ENCODE assay signal across 14 mouse cellular contexts in genomic region chr10:93915531-93916275, GRCm38 (mm10). TPM values are rescaled to one million over a fixed set of nuclear protein-coding genes. Genes with fewer than 3 reads are reported as not detected.
A peak's percentile ranks its signal among the peaks of the same experiment; 100 is the strongest.
DNase-seq lines count a peak whose midpoint lies in the region; ATAC-seq and TF ChIP-seq lines count a peak whose summit lies in the region.
"Had no signal": no experiment of that assay in that cellular context is flagged by ENCODE, and none has a peak within 500 bp of the region (broad histone marks: within the 10 kb centered on the region; RNA-seq: fewer than 3 reads in every experiment).

No protein-coding gene starts in this region.

- H3K9ac ChIP-seq in hindbrain, embryonic 16.5 days (ENCODE audit: low read depth, low read length): no peak overlapping the region
- no peak overlapping the region for H3K9ac ChIP-seq in hindbrain, embryonic 14.5 days
- H3K9ac ChIP-seq in forebrain, embryonic 13.5 days: 0 out of 2 replicates have a peak overlapping the region, but pooled peaks have one; percentile 37
- H3K9ac ChIP-seq: liver, embryonic 13.5 days; midbrain, embryonic 12.5 days had no signal

- WGBS in hindbrain, embryonic 16.5 days: 39% methylated on average over 11 of the region's 11 CpGs
- 41% methylated on average over 11 of the region's 11 CpGs for WGBS in hindbrain, embryonic 14.5 days
- WGBS in forebrain, embryonic 13.5 days: 15% methylated on average over 11 of the region's 11 CpGs
- 15% methylated on average over 11 of the region's 11 CpGs for WGBS in thymus, adult 2 months

- TF ChIP-seq CTCF in thymus, adult 2 months (IDR thresholded peaks at IDR 0.05; ENCODE audit: borderline replicate concordance, control insufficient read depth, extremely low read depth, insufficient read depth, low read length, poor library complexity): no peak

- no peak overlapping the region; the same call in 1 of the 2 replicates for H3K27ac ChIP-seq in hindbrain, embryonic 16.5 days (ENCODE audit: low read depth, low read length)
- no peak overlapping the region for H3K27ac ChIP-seq in hindbrain, embryonic 14.5 days
- H3K27ac ChIP-seq in forebrain, embryonic 13.5 days: 0 out of 2 replicates have a peak overlapping the region, but pooled peaks have one; percentile 14
- peak overlapping the region; percentile 79 for H3K27ac ChIP-seq in thymus, adult 2 months (ENCODE audit: control insufficient read depth, insufficient read depth, low read length)
- H3K27ac ChIP-seq: heart, adult 2 months; liver, embryonic 13.5 days; midbrain, embryonic 12.5 days had no signal

- intact Hi-C loops in left cerebral cortex, postnatal 14 days (cut with DNase I): no loop called here

- no peaks in the 10 kb centered on the region for H3K4me1 ChIP-seq in hindbrain, embryonic 16.5 days (ENCODE audit: control insufficient read depth, insufficient read depth, low read depth, low read length)
- 0 out of 2 replicates have a peak, but pooled peaks cover 6% of the 10 kb centered on the region for H3K4me1 ChIP-seq in hindbrain, embryonic 14.5 days (replicated peaks; ENCODE audit: control insufficient read depth, insufficient read depth, low read length)
- peaks cover 21% of the 10 kb centered on the region for H3K4me1 ChIP-seq in forebrain, embryonic 13.5 days
- H3K4me1 ChIP-seq in thymus, adult 2 months (replicated peaks; ENCODE audit: control insufficient read depth, insufficient read depth, low read length): peaks cover 26% of the 10 kb centered on the region

- TF ChIP-seq POLR2A in thymus, adult 2 months (IDR thresholded peaks at IDR 0.05; ENCODE audit: control insufficient read depth, extremely low read depth, insufficient read depth, low read length, poor library complexity): no peak

- no peak for ATAC-seq in hindbrain, embryonic 16.5 days
- no peak for ATAC-seq in hindbrain, embryonic 14.5 days (ENCODE audit: low FRiP score)
- no peak for ATAC-seq in forebrain, embryonic 13.5 days

- no peak for DNase-seq in hindbrain, embryonic 14.5 days (ENCODE audit: low spot score)
- DNase-seq in ES-CJ7 (ENCODE audit: low read depth, low spot score): peak; percentile 7
- peak; percentile 32 for DNase-seq in thymus, adult 2 months
- no peak for DNase-seq in spleen, postnatal 4 days (ENCODE audit: low spot score in 2 of 2)
- DNase-seq in left cerebral cortex, postnatal 14 days (ENCODE audit: low spot score in 2 of 2): no peak
- DNase-seq in lung, postnatal 25 days (ENCODE audit: low spot score): no peak
- DNase-seq: cerebellum, postnatal 14 days; heart, adult 2 months; kidney, adult 11 months; layer of hippocampus, adult 9-11 months; liver, embryonic 13.5 days had no signal

- H3K36me3 ChIP-seq in hindbrain, embryonic 16.5 days (ENCODE audit: control insufficient read depth, insufficient read depth, low read length): no peaks in the 10 kb centered on the region
- H3K36me3 ChIP-seq in hindbrain, embryonic 14.5 days (replicated peaks; ENCODE audit: control insufficient read depth, insufficient read depth): no peaks in the 10 kb centered on the region
- H3K36me3 ChIP-seq in forebrain, embryonic 13.5 days (ENCODE audit: poor library complexity, severe bottlenecking): no peaks in the 10 kb centered on the region
- H3K36me3 ChIP-seq in thymus, adult 2 months (ENCODE audit: control insufficient read depth, insufficient read depth, low read length): no peaks in the 10 kb centered on the region
- H3K36me3 ChIP-seq: liver, embryonic 13.5 days; midbrain, embryonic 12.5 days had no signal

- no peaks in the 10 kb centered on the region for H3K9me3 ChIP-seq in hindbrain, embryonic 16.5 days (ENCODE audit: control insufficient read depth, low read length)
- no peaks in the 10 kb centered on the region for H3K9me3 ChIP-seq in hindbrain, embryonic 14.5 days (ENCODE audit: control insufficient read depth, low read length)
- no peaks in the 10 kb centered on the region for H3K9me3 ChIP-seq in forebrain, embryonic 13.5 days (replicated peaks)
- H3K9me3 ChIP-seq: liver, embryonic 13.5 days; midbrain, embryonic 12.5 days had no signal

- H3K4me3 ChIP-seq in hindbrain, embryonic 16.5 days (ENCODE audit: low read length): no peak overlapping the region
- no peak overlapping the region for H3K4me3 ChIP-seq in hindbrain, embryonic 14.5 days (replicated peaks; ENCODE audit: low read length)
- peak overlapping the region; percentile 17 for H3K4me3 ChIP-seq in forebrain, embryonic 13.5 days
- H3K4me3 ChIP-seq in thymus, adult 2 months (ENCODE audit: control insufficient read depth, insufficient read depth, low read length): 0 out of 2 replicates have a peak overlapping the region, but pooled peaks have one; percentile 0
- H3K4me3 ChIP-seq: heart, adult 2 months; liver, embryonic 13.5 days; midbrain, embryonic 12.5 days had no signal

- H3K4me2 ChIP-seq in hindbrain, embryonic 16.5 days (ENCODE audit: low read length): peak overlapping the region; percentile 2; the same call in 1 of the 2 replicates
- H3K4me2 ChIP-seq in hindbrain, embryonic 14.5 days (replicated peaks): no peak overlapping the region
- H3K4me2 ChIP-seq in forebrain, embryonic 13.5 days: peak overlapping the region; percentile 48
- H3K4me2 ChIP-seq: liver, embryonic 13.5 days; midbrain, embryonic 12.5 days had no signal

- no peaks in the 10 kb centered on the region for H3K27me3 ChIP-seq in hindbrain, embryonic 16.5 days (replicated peaks; ENCODE audit: control insufficient read depth, insufficient read depth, low read length)
- no peaks in the 10 kb centered on the region for H3K27me3 ChIP-seq in hindbrain, embryonic 14.5 days (ENCODE audit: control insufficient read depth, insufficient read depth, low read length)
- no peaks in the 10 kb centered on the region for H3K27me3 ChIP-seq in forebrain, embryonic 13.5 days
- H3K27me3 ChIP-seq in thymus, adult 2 months (ENCODE audit: control insufficient read depth, insufficient read depth, low read length): no peaks in the 10 kb centered on the region
- H3K27me3 ChIP-seq: midbrain, embryonic 12.5 days had no signal

RNA-seq across cellular contexts. Expression of gene Metap2, which starts 18.8 kb away (rescaled TPM):
- 138 and 152 TPM in 2 replicates for polyA plus RNA-seq in hindbrain, embryonic 16.5 days (2015; fragmentation: Nextera tagmentation; extraction: Ambion mirVana)
- polyA plus RNA-seq in hindbrain, embryonic 14.5 days (2014; fragmentation: Nextera tagmentation; extraction: Ambion mirVana): 153 and 161 TPM in 2 replicates
- 194 and 212 TPM in 2 replicates for polyA plus RNA-seq in forebrain, embryonic 13.5 days (2015; fragmentation: Nextera tagmentation; extraction: Ambion mirVana)
- 58.1 and 60.5 TPM in 2 replicates for polyA plus RNA-seq in thymus, adult 2 months (2012; rRNA removed)
- 100 to 1,000 TPM; 120 to 124 TPM for total RNA-seq in left cerebral cortex, postnatal 14 days (2021)

Comparison
In these comparisons a context has a peak if more than half of its experiments do, and no peak if none do; other contexts are left out.
1. H3K27ac ChIP-seq: peak in forebrain, embryonic 13.5 days (single experiment) and thymus, adult 2 months (single experiment); none in hindbrain, embryonic 16.5 days (single experiment) and hindbrain, embryonic 14.5 days (single experiment).
2. H3K4me3 ChIP-seq: peak in forebrain, embryonic 13.5 days (single experiment) and thymus, adult 2 months (single experiment); none in hindbrain, embryonic 16.5 days (single experiment) and hindbrain, embryonic 14.5 days (single experiment).
3. DNase-seq: peak in ES-CJ7 (single experiment) and thymus, adult 2 months (single experiment); none in hindbrain, embryonic 14.5 days (single experiment), spleen, postnatal 4 days (0 of 2), left cerebral cortex, postnatal 14 days (0 of 2) and lung, postnatal 25 days (single experiment).